Mouse (Mus musculus) liver, adult 2 months (tissue): ENCODE results near the gene Clstn1.

Experiments used
- CTCF ChIP-seq: fragments of 200-500 bp; IDR thresholded peaks from 2 replicates; pipeline ENCODE4 v1.5.1; 2011; ENCODE audit warnings: low read depth, low read length, control low read depth
- POLR2A ChIP-seq: fragments of 200-500 bp; IDR thresholded peaks from 2 replicates; pipeline ENCODE4 v1.6.1; 2011; ENCODE audit warnings: low read length, control low read depth; ENCODE audit not compliant: insufficient read depth; ENCODE audit errors: extremely low read depth

DNA sequence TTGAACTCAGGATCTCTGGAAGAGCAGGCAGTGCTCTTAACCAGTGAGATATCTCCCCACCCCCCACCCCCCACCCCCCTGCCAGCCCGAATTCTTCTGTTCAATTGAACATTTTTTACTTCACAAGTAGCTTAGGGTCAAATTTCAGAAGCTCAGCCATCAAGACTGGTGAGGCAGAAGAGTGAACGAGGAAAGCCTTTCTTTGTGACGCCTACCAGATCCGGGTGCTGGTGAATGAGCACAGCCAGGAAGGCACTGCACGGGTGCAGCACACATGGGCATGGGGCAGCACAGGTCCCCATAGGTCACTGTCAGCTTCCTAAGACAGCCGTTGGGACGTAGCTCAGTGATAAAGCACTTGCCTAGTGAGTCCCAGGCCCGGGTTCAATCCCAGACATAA lies 33.7 kb downstream of the Clstn1 start:
- TF ChIP-seq CTCF (no peak), POLR2A (no peak)
